Mouse (Mus musculus): Measurements from ENCODE around the gene Slc39a2.
"Not testable (repeated sequence)": the region's sequence is repeated elsewhere in the genome, so short reads cannot be mapped to it uniquely, and the experiment has no call there.

Slc39a2 gene

DNA sequence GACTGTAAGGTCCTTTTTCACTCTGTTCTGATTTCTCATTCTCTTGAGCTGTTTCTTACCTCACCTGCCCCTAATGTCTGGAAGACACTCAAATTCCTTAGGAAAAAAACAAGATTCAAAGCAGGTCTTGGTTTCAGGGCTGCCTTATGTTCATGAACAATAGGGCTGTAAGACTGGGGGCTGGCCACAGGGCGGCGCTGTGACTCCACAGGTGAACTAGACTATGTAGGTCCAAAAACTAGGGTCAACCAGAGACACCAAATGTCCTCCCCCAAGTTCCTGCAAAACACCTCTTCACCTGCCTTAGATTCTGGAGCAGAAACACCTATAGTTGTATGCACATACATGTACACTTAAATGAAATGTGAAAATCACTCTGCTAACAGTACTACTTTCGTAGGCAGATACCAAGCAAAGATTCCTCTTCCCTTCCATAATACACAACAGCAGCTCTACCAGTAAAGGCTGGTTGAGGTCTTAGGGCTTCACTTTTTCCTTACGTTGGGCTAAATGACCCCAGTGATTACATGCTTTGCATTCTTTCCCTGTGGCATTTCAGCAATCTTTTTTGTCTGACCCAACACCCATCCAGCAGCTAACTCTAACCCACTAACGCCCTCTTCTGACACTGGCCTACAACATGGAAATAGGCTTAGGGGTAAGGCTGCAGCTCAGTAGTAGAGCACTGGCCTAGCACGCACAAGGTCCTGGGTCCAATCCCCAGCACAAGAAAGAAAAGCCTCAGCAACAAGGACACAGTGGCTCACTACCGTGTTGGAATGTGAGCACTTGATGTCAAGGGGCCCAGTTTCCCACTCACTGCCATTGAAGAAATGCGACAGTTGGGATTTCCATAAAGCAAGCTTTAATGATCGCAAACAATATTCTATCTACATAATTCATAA, 10.4 kb downstream of the Slc39a2 start:
- DNase-seq, result peak; percentile 79

DNA sequence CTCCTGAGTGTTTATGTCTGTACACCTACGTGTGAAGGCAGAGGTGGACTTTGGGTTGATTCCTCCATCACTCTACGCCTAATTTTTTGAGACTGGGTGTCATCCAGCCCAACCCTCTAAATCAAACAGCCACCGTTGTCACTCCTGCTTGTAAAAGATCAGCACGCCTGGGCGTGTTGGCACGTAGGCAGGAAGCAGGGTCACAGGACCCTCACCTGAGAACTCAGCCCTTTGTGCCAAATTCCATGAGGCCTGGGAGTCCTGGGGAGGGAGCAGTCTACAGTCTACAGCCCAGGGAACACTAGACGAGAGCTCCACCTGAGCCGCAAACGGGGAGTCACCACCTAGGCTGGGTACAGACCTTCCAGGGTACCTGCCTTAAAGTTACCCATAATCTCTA, 11.1 kb downstream of the Slc39a2 start:
- DNase-seq, result no peak

- peak; percentile 26 for DNase-seq
Observed at GRCm38 (mm10) chr14:51904706-51905105, 12.0 kb downstream of the Slc39a2 start.

DNA sequence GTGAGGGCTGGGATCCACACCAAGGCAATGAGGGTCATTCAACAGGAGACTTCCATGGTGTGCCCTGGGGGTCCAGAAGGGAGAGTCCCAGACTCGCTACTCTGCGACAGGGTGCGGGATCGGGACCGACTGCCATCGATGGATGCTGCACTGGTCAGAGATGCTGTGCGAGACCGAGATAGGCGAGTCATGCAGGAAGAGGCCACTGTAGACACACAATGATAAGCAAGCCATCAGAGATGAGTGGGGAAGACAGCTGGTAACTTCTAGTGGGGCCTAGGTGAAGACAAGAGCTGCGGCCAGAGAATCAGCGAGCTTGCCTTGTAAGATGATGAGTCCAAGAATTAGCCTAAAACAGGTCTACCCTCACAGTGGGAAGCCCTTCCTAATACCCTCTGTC, 13.4 kb downstream of the Slc39a2 start:
- no peak for DNase-seq

DNA sequence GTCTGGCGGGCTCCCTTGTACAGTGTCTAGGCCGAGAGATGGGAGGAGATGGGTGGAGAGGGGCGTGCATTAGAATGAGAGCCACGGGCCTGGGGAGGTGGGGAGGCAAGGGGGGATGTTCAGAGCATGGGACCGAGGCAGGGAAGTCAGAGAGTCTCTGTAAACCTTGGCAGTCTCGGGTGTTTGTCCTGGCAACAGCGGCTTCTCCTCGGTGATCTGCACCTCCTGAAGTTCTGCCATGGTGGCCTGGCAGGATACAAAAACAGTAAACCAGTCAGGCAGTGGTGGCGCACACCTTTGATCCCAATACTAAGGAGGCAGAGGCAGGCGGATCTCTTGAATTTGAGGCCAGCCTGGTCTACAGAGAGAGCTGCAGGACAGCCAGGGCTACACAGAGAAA, 18.6 kb downstream of the Slc39a2 start:
- no peak for DNase-seq

GRCm38 (mm10) chr14:51912391-51913061, 19.8 kb downstream of the Slc39a2 start:
- DNase-seq, result no peak

- peak; percentile 69 for DNase-seq
Observed at GRCm38 (mm10) chr14:51913062-51913959, 20.6 kb downstream of the Slc39a2 start.

- peak; percentile 65 for DNase-seq
Observed at GRCm38 (mm10) chr14:51913960-51914762, 21.5 kb downstream of the Slc39a2 start, which contains the start of gene Ndrg2. Ndrg2 (minus strand) TSS chr14:51914158.

DNA sequence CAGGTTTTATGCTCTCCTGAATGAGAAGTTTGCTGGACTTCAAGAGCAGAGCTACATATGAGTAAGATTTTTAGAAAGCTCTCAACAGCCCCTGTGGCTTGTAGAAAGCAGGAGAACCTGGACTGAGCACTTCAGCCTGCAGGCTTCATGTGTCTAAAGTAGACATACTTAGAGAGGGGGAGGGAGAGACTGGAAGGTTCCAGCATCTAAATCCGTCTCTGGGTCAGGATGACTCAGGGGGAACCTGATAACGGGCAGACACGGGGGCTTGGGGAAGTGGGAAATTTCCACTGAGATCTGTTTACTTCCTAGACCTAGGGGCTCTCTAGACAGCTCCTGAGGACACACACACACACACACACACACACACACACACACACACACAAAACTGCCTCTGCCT, 22.3 kb downstream of the Slc39a2 start:
- DNase-seq, result no peak

GRCm38 (mm10) chr14:51916539-51916938, 23.9 kb downstream of the Slc39a2 start:
- no peak for DNase-seq

GRCm38 (mm10) chr14:51918125-51918524, 25.4 kb downstream of the Slc39a2 start, which contains the start of gene Tppp2:
Tppp2 (plus strand) TSS chr14:51918425.
- DNase-seq, result no peak

GRCm38 (mm10) chr14:51918966-51919365, 26.3 kb downstream of the Slc39a2 start:
- no peak for DNase-seq

DNA sequence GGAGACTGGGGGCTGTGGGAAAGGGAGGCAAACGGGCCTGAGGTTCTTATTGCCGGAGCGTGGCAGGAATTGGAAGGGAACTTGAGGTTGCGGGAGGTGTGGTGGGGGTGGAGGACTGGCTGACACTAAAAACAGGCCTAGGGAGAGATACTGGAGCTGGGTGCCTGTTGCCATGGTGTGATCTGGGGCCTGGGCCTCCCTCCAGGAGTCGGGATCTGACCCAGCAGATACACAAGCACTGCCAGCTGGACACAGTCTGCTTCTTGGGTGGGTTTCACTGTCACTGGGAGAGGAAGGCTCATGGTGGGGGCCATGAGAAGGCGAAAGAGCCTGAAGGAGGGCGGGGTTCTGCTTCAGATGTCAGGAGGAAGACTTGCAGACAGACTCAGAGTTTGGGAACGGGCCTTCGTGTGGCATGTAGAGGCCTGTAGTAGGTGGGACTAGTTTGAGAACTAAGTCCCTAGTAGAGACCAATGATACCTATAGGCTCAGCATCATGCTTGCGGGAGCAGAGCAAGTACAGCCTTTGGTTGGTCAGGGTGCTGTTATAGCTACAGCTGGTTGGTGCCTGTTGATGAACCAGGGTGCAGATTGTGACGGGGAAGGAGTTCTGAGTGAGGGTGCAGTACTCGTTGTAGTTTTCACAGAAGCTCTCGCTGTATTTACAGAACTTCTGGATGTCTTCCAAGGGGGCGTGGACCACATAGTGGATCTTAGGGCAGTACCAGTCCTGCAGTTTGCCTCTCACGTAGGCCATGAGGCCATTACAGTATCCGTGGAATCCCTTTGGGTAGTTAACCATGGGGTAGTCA, 29.3 kb downstream of the Slc39a2 start:
- no peak for DNase-seq

DNA sequence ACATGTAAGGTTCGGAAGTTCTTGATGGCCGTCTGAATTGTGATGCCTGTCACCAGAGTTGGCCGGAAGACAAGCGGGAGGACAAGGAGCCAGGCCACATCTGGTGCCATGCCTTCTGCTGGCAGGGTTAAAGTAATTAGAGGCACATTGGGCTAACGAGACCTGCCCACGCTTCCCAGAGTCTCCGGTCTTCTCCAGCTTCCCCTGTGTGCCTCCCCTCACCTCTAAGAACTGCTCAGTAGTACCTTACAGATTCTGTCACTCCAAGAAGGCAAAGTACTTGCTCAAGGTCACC, 29.8 kb downstream of the Slc39a2 start, which contains the start of gene Rnase13:
Gene Rnase13 (minus strand): TSS at position 203 of the 295 bp plus-strand sequence.
- DNase-seq, result no peak

GRCm38 (mm10) chr14:51922910-51923309, 30.2 kb downstream of the Slc39a2 start:
- no peak for DNase-seq

DNA sequence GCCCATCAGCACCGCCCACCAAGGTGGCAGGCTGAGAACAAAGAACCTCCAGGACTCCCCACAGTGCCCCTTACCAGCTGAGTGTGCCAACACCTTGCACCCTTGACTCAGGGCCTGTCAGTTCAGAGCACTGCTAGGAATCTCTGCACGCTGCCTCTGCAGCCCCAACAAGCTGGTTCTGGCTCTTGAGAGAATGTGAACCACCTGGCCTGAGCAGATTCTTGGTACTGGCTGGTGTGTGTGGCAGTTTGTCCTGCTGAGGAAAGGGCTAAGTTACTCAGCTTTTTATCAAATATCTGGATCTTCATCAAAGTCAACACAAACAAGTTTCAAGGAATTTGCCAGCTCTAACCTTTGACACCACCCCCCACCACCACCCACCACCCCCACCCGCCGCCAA, 30.8 kb downstream of the Slc39a2 start:
- no peak for DNase-seq

GRCm38 (mm10) chr14:51926930-51927329, 34.2 kb downstream of the Slc39a2 start:
- not testable (repeated sequence) for DNase-seq

DNA sequence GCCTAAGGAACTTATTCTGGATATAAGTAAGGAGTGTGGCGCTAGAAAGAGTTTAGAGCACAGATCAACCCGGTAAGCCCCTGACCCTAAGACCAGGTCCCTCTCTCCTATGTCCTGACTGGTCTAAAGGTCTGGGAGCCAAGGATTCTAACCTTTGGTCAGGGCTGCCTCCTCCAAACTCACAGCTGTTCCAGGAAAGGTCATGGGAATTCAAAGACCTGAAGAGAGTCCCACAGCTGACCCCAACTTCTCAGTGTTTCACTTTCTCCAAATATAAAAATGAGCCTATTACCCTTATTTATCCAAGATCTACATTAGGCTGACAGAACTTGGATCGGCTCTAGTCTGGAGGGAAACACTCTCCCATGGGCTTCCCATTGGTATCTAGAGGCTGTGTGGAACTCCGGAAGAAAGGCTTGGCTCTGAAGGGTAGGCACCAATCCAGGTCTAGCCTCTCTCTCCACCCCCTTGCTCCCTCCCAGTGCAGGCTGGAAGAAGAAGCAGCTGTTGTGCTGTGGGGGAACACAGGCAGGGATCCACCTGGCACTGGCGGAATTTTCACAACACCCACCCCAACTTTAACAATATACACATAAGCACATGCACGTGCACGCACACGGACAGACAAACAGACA, 36.7 kb downstream of the Slc39a2 start:
- DNase-seq, result no peak

DNA sequence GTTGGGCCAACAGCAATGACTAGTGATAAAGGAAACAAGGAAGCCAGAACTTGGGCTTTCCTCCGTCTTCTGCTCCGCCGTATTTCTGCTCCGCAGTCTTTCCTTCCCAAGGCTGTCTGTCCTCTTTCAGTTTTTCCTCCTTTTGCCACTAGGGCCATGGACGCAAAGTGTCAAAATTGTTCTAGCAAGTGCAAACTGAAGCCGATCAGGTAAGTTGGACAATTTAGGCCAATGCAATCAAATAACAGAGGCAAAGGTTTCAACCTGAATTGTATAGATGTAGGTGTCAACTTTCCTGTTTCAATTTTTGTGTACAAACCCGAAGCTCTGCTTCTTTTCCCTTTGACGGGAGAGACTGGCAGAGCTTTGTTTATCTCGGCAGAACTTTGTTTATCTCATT, 37.3 kb downstream of the Slc39a2 start:
- DNase-seq, result no peak

DNA sequence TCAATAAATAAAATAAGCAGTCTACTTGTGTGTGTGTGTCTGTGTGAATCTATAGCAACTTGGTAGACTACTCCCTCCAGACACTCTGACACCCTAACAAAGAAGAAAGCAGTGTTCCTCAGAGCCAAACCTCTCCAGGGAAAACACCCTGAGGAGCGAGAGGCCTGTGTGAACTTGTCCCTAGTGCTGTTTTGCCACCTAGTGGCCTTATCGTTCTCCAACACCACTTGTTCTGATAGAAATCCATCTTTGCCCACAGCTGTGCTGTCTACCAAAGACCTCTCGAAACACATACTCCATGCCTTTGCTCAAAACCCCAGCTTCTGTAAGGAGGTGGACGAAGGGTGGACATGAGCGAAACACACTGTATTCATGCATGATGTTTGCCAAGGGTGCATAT, 38.1 kb downstream of the Slc39a2 start:
- peak; percentile 76 for DNase-seq
